Mouse (Mus musculus): ENCODE results near the gene Arvcf. TPM values are rescaled to one million over a fixed set of nuclear protein-coding genes. Genes with fewer than 3 reads are reported as not detected.

Gene Arvcf
- total and polyA plus RNA-seq, 3 experiments = 9.1 to 14.5 TPM; not detected in 1

GRCm38 (mm10) chr16:18424364-18425045 is 76.5 kb downstream of the Arvcf start:
- Histone ChIP-seq H3K4me1 (ENCODE audit: control insufficient read depth in 1 of 2, insufficient read depth in 2 of 2, low read length in 2 of 2) (peaks cover 30 to 40% of the 10 kb centered on the region in 2 experiments), H3K4me3 (ENCODE audit: control insufficient read depth in 1 of 2, insufficient read depth in 1 of 2, low read depth in 2 of 2, low read length in 2 of 2) (no peak overlapping the region), H3K9ac (ENCODE audit: control insufficient read depth, low read depth, low read length, poor library complexity, severe bottlenecking) (no peak overlapping the region), H3K27ac (ENCODE audit: control insufficient read depth, low read depth, low read length) (no peak overlapping the region), H3K27me3 (ENCODE audit: control insufficient read depth in 1 of 2, insufficient read depth in 2 of 2, low read length in 2 of 2) (no peaks in the 10 kb centered on the region), H3K9me3 (replicated peaks; ENCODE audit: insufficient read depth, low read length) (no peaks in the 10 kb centered on the region), H3K36me3 (ENCODE audit: control insufficient read depth in 1 of 2, insufficient read depth in 2 of 2, low read length in 2 of 2) (peaks cover 0 to 41% of the 10 kb centered on the region in 2 experiments; a peak in 3 of 4 replicates), H3K79me2 (ENCODE audit: control insufficient read depth, insufficient read depth, low read length, poor library complexity) (peaks cover 29% of the 10 kb centered on the region)
- DNase-seq (ENCODE audit: low read depth, low spot score) = no peak
- TF ChIP-seq ZNF384 (IDR thresholded peaks at IDR 0.05; ENCODE audit: low read depth, low read length) (no peak), EP300 (IDR thresholded peaks at IDR 0.05; ENCODE audit: low read depth in 1 of 2, low read length in 2 of 2) (no peak), GATA1 (IDR thresholded peaks at IDR 0.05; ENCODE audit: low read depth, low read length) (no peak), TBP (IDR thresholded peaks at IDR 0.05; ENCODE audit: low read depth, low read length) (no peak), CHD1 (IDR thresholded peaks at IDR 0.05; ENCODE audit: low read depth, low read length) (no peak)

GRCm38 (mm10) chr16:18425475-18426214 is 77.7 kb downstream of the Arvcf start:
- DNase-seq (ENCODE audit: low read depth, low spot score) = peak; percentile 53
- Histone ChIP-seq H3K4me1 (ENCODE audit: control insufficient read depth in 1 of 2, insufficient read depth in 2 of 2, low read length in 2 of 2) (peaks cover 31 to 37% of the 10 kb centered on the region in 2 experiments), H3K27ac (ENCODE audit: control insufficient read depth, low read depth, low read length) (peak overlapping the region; percentile 52), H3K9me3 (replicated peaks; ENCODE audit: insufficient read depth, low read length) (no peaks in the 10 kb centered on the region), H3K4me3 (ENCODE audit: control insufficient read depth in 1 of 2, insufficient read depth in 1 of 2, low read depth in 2 of 2, low read length in 2 of 2) (peak overlapping the region; percentile 80 to 100), H3K9ac (ENCODE audit: control insufficient read depth, low read depth, low read length, poor library complexity, severe bottlenecking) (peak overlapping the region; percentile 88), H3K27me3 (ENCODE audit: control insufficient read depth in 1 of 2, insufficient read depth in 2 of 2, low read length in 2 of 2) (no peaks in the 10 kb centered on the region), H3K36me3 (ENCODE audit: control insufficient read depth in 1 of 2, insufficient read depth in 2 of 2, low read length in 2 of 2) (peaks cover 0 to 42% of the 10 kb centered on the region in 2 experiments; a peak in 3 of 4 replicates), H3K79me2 (ENCODE audit: control insufficient read depth, insufficient read depth, low read length, poor library complexity) (peaks cover 30% of the 10 kb centered on the region)
- TF ChIP-seq JUND (IDR thresholded peaks at IDR 0.05; ENCODE audit: low read depth, low read length) (no peak), TBP (IDR thresholded peaks at IDR 0.05; ENCODE audit: low read depth, low read length) (no peak), CHD2 (IDR thresholded peaks at IDR 0.05; ENCODE audit: low read length) (no peak), MYB (IDR thresholded peaks at IDR 0.05; ENCODE audit: low read depth, low read length) (no peak), TAL1 (IDR thresholded peaks at IDR 0.05; ENCODE audit: low read length) (no peak), POLR2A (IDR thresholded peaks at IDR 0.05; ENCODE audit: control insufficient read depth in 1 of 2, insufficient read depth in 1 of 2, low read depth in 1 of 2, low read length in 2 of 2, poor library complexity in 1 of 2) (no peak), MEF2A (IDR thresholded peaks at IDR 0.05; ENCODE audit: extremely low read depth, insufficient replicate concordance, low read depth, low read length, poor library complexity, severe bottlenecking) (no peak)

- peaks cover 0 to 42% of the 10 kb centered on the region in 2 experiments; a peak in 3 of 4 replicates for H3K36me3 ChIP-seq (ENCODE audit: control insufficient read depth in 1 of 2, insufficient read depth in 2 of 2, low read length in 2 of 2)
- peak; percentile 73 for DNase-seq (ENCODE audit: low read depth, low spot score)
- H3K4me1 ChIP-seq (ENCODE audit: control insufficient read depth in 1 of 2, insufficient read depth in 2 of 2, low read length in 2 of 2) = peaks cover 35 to 42% of the 10 kb centered on the region in 2 experiments
- peak within 1 kb of the TSS; percentile 80 to 100 for H3K4me3 ChIP-seq (ENCODE audit: control insufficient read depth in 1 of 2, insufficient read depth in 1 of 2, low read depth in 2 of 2, low read length in 2 of 2)
- H3K9me3 ChIP-seq (replicated peaks; ENCODE audit: insufficient read depth, low read length) = no peaks in the 10 kb centered on the region
- H3K79me2 ChIP-seq (ENCODE audit: control insufficient read depth, insufficient read depth, low read length, poor library complexity) = peaks cover 30% of the 10 kb centered on the region
- no peaks in the 10 kb centered on the region for H3K27me3 ChIP-seq (ENCODE audit: control insufficient read depth in 1 of 2, insufficient read depth in 2 of 2, low read length in 2 of 2)
- H3K9ac ChIP-seq (ENCODE audit: control insufficient read depth, low read depth, low read length, poor library complexity, severe bottlenecking) = peak within 1 kb of the TSS; percentile 88
- peak within 1 kb of the TSS; percentile 52 for H3K27ac ChIP-seq (ENCODE audit: control insufficient read depth, low read depth, low read length)
- TF ChIP-seq MAZ (IDR thresholded peaks at IDR 0.05; ENCODE audit: low read depth, low read length) (peak; percentile 24; the same call in 1 of the 2 replicates), CHD1 (IDR thresholded peaks at IDR 0.05; ENCODE audit: low read depth, low read length) (peak; percentile 32; the same call in 1 of the 2 replicates), E2F4 (IDR thresholded peaks at IDR 0.05; ENCODE audit: borderline replicate concordance, low read depth, low read length) (no peak), CTCF (IDR thresholded peaks at IDR 0.05 in 2 of 3, conservative IDR thresholded peaks at IDR 0.05 in 1 of 3; ENCODE audit: control insufficient read depth in 1 of 3, insufficient read depth in 1 of 3, low read depth in 2 of 3, low read length in 3 of 3, poor library complexity in 1 of 3, severe bottlenecking in 1 of 3) (peak in 2 of 3 experiments; percentile 32 to 42; a peak in 3 of 6 replicates), ZMIZ1 (IDR thresholded peaks at IDR 0.05; ENCODE audit: low read depth, low read length) (peak; percentile 46; the same call in 1 of the 2 replicates), ETS1 (IDR thresholded peaks at IDR 0.05; ENCODE audit: low read depth, low read length) (peak; percentile 6; the same call in 1 of the 2 replicates), EP300 (IDR thresholded peaks at IDR 0.05; ENCODE audit: low read depth in 1 of 2, low read length in 2 of 2) (no peak; a peak in 1 of 4 replicates), ZKSCAN1 (IDR thresholded peaks at IDR 0.05; ENCODE audit: low read depth, low read length) (no peak), MXI1 (IDR thresholded peaks at IDR 0.05; ENCODE audit: low read depth, low read length) (peak; percentile 92), TBP (IDR thresholded peaks at IDR 0.05; ENCODE audit: low read depth, low read length) (0 out of 2 replicates have a peak, but pooled peaks have one; percentile 39), SMC3 (IDR thresholded peaks at IDR 0.05; ENCODE audit: low read depth, low read length) (peak; percentile 12; the same call in 1 of the 2 replicates), POLR2A (IDR thresholded peaks at IDR 0.05; ENCODE audit: control insufficient read depth in 1 of 2, insufficient read depth in 1 of 2, low read depth in 1 of 2, low read length in 2 of 2, poor library complexity in 1 of 2) (peak; percentile 49 to 91; a peak in 3 of 4 replicates), TCF12 (IDR thresholded peaks at IDR 0.05; ENCODE audit: low read depth, low read length) (peak; percentile 49; the same call in 1 of the 2 replicates), ELF1 (IDR thresholded peaks at IDR 0.05; ENCODE audit: low read depth, low read length) (no peak)
These were observed 78.3 kb downstream of the Arvcf start, which contains the start of gene Txnrd2 for GRCm38 (mm10) chr16:18426215-18426791. Gene Txnrd2, plus strand, starts transcription at chr16:18426384.

All from MEL (cell line).